Mouse (Mus musculus) embryo, embryonic 9.5 days (tissue): ENCODE measurements around the gene Gm49630.
"Not testable (repeated sequence)": the region's sequence is repeated elsewhere in the genome, so short reads cannot be mapped to it uniquely, and the experiment has no call there.

Source experiments
- DNase-seq: peaks from one replicate; pipeline ENCODE4 v3.0.0-alpha.2; 2017; ENCODE audit errors: extremely low spot score

The Gm49630 gene

DNA sequence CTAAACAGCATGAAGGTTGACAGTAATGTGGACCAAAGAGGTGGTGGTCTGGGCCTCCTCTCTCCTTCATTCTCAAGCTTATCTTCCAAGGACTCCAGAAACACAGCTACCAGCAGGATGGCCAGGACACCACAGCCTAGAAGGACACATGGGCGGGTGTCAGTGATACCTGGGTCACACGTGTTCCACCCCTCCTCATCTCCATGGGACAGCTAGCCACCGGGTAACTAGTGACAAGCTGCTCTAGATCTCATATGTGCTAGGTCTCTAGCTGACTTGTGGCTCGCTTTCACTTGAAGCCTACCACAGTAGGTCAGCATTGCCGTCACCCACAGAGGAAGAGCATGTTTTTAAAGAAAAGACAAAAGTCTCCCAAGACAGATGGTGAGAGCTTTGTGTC, at the start of gene Gm49630:
Gm49630 (minus strand) TSS at position 101 of the 400 bp plus-strand sequence.
- not testable (repeated sequence) for DNase-seq

DNA sequence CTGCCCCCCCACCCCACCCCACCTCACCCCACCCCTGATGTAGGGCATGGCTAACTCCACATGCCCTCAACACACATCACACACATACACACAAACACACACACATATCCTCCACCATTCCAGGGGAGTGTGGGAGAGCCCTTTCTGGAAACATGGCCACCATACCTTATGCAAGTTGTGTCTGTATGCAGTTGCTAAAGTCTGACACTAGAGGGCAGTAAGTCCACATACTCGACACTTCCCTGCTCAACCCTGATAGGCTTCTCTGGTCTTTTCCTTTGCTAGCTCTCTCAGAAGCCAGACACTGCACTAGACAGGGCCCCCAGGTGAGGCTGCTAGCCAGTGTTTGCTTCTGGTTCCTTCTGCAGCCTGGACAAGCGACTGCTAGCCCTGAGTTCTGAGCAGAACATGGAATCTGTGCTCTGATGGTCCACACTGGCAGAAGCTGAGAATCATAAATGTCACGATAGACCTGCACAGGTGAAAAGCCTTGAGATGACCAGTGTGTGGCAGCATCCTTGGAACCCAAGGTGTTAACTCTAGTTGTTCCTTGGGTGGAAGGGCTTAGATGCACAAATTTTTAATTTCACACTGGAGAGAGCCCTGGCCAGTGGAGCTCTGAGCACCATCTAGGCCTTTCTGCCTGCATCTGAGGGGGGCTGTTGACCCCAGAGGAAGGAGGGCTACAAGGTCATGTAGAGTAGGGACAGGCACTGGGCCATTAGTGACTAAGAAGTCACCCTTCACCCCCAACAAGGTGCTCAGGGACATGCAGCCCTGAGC, 48.6 kb upstream of the Gm49630 start:
- DNase-seq: not testable (repeated sequence)

DNA sequence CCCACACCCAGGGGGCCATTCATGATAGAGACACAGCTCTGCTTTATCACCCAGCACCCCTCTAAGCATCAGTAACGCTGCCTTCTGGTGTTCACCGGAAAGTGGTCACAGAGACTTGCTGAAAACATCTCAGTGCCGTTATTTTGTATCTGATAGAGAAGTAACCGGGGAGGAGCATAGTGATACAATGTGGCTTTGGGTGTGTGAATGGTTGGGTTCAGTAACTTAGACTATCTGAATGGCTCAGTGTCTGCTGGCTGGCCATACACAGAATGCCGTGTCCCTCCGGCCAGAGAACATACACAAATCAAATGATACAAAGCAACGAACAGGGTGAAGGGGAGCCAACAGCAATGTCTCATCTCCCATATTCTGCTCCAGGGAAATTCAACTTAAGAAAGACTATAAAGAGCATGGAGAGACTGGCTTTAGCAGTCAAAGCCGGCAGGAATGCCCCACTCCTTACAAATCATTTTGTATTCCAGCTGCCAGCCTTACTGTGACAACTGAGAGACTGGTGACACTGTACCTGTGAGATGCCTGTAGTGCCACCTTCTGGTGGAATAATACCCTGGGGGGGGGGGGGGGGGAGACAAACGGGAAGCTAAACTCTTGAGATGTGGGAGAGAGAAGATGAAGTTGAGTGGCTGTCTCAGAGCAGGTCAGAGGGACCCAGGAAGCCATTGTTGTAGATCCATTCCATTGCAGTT, 43.0 kb upstream of the Gm49630 start:
- DNase-seq: not testable (repeated sequence)

DNA sequence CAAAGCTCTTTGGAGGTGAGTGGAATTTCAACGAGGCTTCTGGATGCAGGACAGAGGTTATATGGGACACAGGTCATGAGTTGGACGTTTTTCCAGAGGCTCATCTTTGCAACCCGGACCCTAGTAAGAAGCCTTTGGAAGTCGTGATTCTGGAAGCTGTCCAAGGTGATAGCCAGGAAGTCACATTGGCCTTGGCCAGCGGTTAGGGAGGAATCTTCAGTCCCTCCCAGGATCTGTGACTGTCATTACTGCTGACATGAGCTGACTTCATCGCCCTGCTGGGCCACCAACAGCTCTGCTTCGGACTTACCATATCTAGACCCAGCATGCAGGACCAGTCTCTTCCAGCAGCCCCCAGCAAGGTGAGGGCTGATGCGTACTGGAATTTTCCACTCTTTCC, 41.6 kb upstream of the Gm49630 start:
- DNase-seq: not testable (repeated sequence)

DNA sequence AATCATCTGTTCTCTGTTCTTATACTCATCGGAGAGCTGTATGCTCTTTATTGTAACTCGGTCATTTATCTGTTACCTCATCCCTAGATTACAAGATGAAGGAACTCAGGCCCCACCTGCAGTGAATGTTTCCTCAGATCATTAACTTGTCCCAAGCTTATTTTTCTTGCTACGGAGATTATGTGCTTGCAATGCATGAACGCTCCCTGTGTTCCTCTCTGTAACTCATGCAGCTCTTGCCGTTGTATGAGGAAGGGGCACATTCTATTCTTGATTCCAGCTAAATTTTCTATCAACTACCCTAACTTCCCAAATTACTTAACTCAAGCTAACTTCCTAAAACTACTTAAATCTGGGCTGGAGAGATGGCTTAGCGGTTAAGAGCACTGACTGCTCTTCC, 28.0 kb upstream of the Gm49630 start:
- DNase-seq: not testable (repeated sequence)

DNA sequence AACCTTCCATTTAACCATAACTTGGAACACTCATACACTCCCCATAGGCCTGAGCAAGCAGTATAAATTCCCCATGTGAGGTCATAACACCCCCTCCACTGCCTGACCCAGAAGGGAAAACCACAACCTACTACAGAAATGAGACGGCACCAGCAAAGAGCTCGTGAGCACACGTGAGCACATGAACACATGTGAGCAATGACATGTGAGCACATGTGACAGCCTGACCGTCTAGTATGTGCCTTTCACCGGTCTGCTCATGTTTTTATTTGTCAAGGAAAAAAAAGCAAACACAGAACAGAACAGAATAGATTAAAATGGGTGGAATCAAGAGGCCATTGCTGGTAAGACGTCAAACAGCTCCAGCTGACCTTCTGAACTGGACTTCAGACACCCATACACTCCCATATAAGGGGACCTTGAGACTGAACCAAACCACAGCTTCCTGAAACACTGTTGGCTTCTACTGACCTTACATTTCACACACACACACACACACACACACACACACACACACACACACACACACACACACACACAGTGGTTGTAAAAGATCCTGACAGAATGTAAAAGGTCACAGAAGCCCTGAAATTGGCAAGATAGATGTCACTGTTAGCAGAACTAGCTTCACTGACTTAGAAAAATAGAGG, 26.5 kb upstream of the Gm49630 start:
- not testable (repeated sequence) for DNase-seq

DNA sequence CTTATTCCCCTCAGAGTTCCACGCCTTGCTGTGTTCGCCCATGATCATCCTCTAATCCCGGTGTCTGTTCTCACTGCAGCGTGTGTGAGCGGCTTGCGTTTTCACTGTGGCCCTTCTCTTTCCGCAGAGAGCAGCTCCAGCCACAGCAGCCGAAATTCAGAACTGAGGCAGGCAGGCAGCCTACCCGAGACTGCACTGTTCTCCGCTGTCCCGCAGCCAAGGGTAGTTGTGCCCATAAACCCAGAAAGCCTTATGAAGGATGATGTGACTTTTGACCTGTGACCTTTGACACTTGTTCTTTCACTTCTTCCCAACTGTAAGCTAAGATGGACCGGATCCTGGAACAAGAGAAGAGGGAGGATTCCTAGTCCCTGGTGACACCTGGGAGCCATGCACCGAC, 25.3 kb upstream of the Gm49630 start:
- not testable (repeated sequence) for DNase-seq

DNA sequence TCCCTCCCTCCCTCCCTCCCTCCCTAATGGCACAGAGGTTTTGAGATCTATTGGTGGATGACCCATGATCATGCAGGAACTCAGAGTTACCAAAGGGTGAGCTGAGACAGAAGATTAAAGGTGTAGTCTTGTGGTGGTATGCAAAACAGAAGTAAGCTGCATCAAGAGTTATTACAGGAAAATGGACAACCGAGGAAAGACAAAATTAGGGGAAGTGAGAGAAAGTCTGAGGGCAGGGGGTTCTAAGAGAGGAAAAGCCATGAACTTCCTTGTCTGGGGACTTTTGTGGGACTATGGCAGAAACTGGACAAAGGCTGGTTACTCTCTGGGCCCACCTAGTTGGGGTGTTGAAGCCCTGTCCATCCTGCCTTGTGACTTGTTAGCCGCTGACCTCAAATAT, 24.5 kb upstream of the Gm49630 start:
- DNase-seq: not testable (repeated sequence)

DNA sequence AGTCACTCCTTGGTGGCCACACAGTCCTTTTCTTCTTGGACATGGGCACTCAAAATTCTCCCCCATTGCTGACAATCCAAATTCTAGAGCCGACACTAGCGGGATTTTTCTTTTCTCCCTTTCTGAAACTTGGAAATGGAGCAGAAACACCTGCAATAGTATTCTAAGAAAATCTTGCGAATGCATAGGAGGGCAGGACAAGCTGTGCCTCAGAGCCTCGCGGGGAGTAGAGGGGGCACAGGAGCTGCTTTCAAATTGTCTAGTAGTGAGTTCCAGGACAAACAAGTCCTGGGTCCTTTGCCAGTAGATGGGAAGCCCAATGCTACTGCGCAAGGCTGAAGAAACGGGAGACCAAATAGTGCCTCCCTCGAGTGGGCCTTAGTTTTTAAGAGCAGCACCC, 23.9 kb upstream of the Gm49630 start:
- not testable (repeated sequence) for DNase-seq

DNA sequence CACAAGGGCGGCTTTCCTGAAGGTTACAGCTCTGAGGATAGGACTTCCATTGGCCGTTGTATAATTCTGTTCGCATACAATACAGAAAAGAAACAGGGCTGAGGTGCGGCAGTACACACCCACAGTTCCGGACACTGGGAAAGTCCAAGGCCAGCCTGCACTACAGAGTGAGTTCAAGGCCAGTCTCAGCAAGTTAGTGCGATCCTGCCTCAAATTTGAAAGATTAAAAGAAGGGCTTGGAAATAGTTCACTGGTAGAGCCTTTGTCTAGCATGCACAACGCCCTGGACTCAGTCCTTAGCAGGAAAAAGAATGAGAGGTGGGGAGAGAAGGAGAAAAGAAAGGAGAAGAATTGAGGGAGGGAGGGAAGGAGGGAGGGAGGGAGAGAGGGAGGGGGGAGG, 23.3 kb upstream of the Gm49630 start:
- not testable (repeated sequence) for DNase-seq

DNA sequence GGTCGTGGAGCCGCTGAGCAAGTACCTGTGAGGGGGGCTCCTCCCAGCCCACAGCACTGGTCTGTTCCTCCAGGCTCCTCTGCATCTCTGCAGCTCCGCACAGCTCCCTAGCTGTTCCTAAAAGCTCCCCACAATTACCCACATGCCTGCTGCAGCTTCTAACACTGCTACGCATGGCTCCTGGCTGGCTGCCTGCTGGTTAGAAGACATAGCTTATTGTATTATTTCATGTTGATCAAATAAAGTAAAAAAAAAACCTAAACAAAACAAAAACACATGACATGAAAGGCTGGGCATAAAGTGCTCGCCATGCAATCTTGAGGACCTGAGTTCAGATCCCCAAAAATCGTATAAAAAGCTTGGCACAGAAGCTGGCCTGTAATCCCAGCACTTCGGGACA, 18.1 kb upstream of the Gm49630 start:
- not testable (repeated sequence) for DNase-seq

DNA sequence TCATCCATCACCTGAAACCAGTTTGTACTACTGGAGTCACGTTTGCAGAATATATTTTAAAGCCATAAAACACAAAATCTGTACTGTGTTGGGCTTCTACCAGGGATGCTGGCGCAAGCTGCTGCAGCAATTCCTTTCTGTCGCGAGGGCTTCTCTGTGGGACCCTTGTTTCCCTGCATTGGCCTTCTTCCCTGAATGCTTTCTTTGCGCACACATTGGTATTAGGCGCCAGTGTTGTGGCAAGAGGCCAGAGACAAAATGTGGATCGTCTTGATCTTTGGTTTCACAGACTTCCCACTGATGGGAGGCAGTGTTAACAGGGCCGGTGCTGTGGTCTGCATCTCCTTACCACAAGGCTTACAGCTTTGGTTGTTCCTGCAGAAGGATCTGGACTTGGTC, 17.2 kb upstream of the Gm49630 start:
- not testable (repeated sequence) for DNase-seq

DNA sequence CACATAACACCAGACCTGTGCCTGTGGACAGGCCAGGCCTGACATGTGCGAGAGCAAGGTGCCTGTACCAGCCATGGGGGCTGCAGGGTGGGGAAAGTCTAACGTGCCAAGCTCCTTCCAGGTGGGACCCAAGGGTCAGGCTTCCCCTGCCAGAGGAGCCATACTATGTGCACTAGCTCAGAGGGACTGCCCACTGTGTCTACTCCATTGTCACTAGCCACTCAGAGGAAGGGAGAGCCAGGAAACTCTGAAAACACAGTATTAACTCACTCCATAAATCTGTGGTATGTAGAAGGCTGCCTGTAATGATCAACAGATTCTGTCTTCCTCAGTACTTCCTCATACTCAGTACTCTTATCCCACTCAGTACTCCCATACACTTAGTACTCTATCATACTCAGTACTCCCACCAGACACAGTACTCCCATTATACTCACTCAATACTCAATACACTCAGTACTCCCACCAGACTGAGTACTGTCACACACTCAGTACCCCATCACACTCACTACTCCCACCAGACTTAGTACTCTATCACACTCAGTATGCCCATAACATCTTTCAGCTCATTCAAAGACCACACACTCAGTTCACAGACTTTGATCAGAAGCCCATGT, 16.7 kb upstream of the Gm49630 start:
- DNase-seq: not testable (repeated sequence)

DNA sequence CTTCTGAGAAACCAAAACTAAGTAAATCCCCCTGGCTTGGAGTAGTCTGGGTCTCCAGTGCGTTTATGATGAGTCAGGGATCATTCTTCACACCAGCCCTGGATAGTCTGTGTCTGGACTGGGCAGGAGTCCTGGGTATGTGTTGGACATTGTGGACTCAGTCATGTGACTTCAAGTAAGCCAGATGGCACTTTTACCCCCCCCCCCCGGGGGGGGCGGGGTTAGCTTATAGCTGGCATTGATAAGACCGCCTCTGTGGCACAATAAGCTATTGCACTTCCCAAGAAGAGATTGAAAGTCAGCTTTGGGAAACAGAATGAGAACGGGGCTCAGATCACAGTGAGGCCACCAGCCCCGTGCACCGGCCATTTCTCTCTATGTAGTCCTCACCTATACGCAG, 14.2 kb upstream of the Gm49630 start:
- DNase-seq: not testable (repeated sequence)

DNA sequence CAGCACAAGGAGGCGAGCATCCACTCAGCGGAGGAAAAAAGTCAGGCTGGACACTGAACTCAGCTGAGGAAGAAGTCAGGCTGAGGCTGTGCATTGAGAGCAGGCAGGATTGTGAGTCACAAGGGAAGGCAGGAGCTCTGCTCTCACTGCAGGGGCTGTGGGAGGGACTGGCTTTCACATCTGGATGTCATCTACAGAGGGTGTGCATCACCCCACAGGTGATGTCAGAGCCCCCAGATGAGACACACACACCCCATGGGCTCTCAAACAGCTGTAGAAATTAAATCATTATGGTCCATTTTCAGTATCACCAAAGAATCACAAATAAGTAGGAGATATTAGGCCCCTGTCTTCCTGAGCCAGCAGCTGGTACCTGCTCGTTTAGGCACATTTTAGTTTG, 13.6 kb upstream of the Gm49630 start, which contains the start of gene Unc93a2:
Unc93a2 (minus strand) TSS at position 101 of the 400 bp plus-strand sequence.
- DNase-seq: not testable (repeated sequence)

DNA sequence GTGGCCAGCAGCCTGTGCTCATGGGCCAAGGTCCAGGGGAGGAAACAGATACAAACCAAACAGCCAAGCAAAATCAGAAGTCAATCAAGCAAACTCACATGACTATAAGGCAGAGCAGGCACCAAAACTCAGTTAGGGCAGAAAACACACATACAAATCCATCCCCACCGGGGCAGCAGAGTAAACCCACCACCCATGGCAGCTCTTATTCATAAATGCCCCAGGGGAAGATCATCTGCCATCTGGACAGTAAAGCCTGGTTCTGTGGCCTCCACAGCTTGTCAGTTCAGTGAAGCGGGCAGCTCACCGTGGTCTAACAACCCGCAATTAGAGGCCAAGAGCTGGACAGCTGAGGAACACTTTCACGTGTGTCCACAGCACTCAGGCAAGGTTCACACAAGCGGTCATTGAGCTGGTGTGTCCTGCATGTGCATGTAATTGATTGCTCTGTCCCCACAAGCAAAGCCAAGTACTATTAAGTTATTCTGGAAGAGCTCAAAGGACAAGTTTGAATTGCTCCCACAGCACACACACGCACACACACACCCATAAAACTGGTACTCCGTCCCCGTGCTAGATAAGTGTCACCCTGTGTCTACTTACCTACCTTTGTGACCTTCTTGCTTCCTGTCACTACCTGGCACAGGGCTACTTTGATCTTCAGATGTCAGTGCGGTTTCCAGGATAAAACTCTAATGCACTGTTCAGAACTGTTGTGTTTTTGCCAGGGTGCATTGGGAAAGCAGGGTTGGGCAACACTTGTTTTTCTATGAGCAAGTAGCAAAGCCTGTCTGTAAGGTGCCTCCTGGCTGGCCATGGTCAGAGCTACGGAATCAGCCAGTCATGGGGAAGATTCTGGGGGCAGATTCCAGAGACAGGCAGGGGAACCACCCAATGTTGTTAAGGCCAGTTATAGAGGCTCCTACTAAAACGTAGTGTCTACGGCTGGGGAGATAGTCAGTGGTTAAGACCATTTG, 11.7 kb upstream of the Gm49630 start:
- not testable (repeated sequence) for DNase-seq

DNA sequence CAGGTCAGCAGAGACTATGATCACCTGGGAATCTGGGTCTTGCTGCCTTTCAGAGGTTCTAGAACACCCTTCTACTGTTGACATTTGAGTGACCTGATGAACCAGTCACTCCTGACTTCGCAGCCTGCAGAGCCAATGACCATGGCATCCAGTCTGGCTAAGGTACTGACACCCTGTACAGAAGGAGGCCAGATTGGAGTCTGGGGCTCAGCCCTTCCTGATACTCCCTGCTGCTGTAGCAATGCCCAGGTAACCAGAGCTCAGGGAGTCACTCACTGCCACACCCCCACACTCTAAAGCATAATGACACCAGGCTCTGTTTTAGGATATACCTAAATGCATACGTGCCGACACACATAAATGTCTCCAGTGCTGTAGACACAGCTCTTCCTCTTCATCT, 10.9 kb upstream of the Gm49630 start:
- DNase-seq: not testable (repeated sequence)

DNA sequence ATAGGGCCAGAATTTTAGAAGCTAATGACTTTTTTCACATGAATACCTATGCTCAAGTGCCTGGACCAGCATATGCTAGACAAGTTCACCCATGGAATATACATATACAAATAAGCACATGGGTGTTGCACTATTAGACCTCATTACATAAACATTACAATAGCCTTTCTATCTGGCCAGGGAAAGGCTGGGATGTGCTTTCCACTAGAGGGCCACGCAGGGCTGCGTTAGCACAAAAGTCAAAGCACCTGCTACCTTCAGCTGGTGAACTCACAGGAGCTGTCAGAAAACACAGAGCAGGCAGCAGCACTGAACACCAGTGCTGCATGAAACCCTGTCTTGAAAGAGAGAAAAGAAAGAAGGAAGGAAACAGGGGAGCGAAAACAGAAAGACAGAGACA, 6.1 kb upstream of the Gm49630 start:
- not testable (repeated sequence) for DNase-seq

DNA sequence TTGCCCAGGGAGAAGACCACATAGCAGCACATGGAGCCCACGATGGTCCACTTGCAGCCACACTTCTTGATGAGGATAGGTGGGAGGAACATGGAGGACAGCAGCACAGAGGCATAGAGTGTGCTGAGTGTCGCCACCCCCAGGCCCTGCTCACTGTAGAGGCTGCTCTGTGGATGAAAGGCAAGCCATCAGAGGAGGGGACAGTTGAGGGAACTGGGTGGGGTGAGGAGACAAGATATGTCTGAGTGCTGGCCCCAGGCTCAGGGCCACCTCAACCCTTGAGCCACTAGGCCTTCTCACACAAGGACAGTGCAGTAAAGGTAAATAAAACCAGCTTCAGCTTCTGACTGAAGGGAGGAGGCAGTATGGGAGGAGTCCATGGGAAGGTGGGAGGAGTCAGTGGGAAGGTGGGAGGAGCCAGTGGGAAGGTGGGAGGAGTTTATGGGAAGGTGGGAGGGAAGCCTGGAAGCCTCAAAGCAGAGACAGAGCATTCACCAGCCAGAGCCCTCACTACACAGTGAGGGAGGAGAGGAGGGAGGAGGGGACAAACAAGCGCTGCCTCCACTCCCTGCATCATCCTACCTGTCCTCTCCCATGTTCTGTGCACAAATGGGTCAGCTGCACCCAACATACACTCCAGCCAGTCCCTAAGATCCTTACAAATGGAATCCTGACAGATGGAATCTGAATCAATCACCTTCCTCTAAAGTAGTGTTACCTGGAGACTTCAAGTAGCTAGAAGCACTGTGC, 5.3 kb upstream of the Gm49630 start:
- DNase-seq: not testable (repeated sequence)

DNA sequence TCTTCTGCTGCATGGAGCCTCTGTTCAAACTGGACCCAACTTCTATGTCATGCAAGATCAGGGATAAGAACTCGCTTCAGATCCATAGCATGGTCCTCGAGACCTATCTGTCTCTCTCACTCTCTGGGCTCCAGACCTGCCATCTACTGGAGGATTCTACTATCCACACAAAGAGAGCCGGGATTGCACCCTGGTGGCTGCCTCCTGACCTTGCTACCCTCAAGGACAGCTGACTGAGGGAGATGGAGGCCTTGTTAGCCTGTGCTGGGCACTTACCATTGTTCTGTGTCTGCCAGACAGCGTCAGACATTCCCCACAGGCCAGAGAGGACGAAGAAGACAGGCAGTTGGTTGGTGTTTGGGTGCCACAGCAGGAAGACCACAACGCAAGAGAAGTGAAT, 2.4 kb downstream of the Gm49630 start:
- DNase-seq: not testable (repeated sequence)
